ENCODE assay signal across 13 mouse cellular contexts in genomic region chr10:43689914-43690316, GRCm38 (mm10).
DNase-seq lines count a peak whose midpoint lies in the region; ATAC-seq and TF ChIP-seq lines count a peak whose summit lies in the region.
"Had no signal": no experiment of that assay in that cellular context is flagged by ENCODE, and none has a peak within 500 bp of the region (broad histone marks: within the 10 kb centered on the region; RNA-seq: fewer than 3 reads in every experiment).

No protein-coding gene starts in this region.

- TF ChIP-seq CTCF in stomach, postnatal 0 days (IDR thresholded peaks at IDR 0.05; ENCODE audit: low read depth) = no peak

- no peak overlapping the region for H3K4me3 ChIP-seq in heart, embryonic 12.5 days
- H3K4me3 ChIP-seq in lung, embryonic 16.5 days (ENCODE audit: low read length) = no peak overlapping the region
- H3K4me3 ChIP-seq in embryonic facial prominence, embryonic 15.5 days (replicated peaks) = no peak overlapping the region
- H3K4me3 ChIP-seq in stomach, postnatal 0 days (ENCODE audit: low read depth, low read length) = no peak overlapping the region; the same call in 1 of the 2 replicates
- H3K4me3 ChIP-seq in forebrain, embryonic 13.5 days = no peak overlapping the region
- H3K4me3 ChIP-seq: megakaryocyte, embryonic 14.5 days had no signal

- no peaks in the 10 kb centered on the region for H3K27me3 ChIP-seq in heart, embryonic 12.5 days (replicated peaks)
- H3K27me3 ChIP-seq in lung, embryonic 16.5 days (ENCODE audit: control insufficient read depth, insufficient read depth, low read depth, low read length) = no peaks in the 10 kb centered on the region
- peaks cover 3% of the 10 kb centered on the region; the same call in 1 of the 2 replicates for H3K27me3 ChIP-seq in embryonic facial prominence, embryonic 15.5 days
- H3K27me3 ChIP-seq in stomach, postnatal 0 days (ENCODE audit: control insufficient read depth, insufficient read depth, low read length) = no peaks in the 10 kb centered on the region
- H3K27me3 ChIP-seq in forebrain, embryonic 13.5 days = no peaks in the 10 kb centered on the region

- H3K9ac ChIP-seq in heart, embryonic 12.5 days = no peak overlapping the region
- H3K9ac ChIP-seq in lung, embryonic 16.5 days (ENCODE audit: low read length) = no peak overlapping the region
- H3K9ac ChIP-seq in embryonic facial prominence, embryonic 15.5 days = no peak overlapping the region
- no peak overlapping the region for H3K9ac ChIP-seq in stomach, postnatal 0 days (ENCODE audit: low read length)
- no peak overlapping the region for H3K9ac ChIP-seq in forebrain, embryonic 13.5 days

- H3K27ac ChIP-seq in heart, embryonic 12.5 days (ENCODE audit: poor library complexity, severe bottlenecking) = no peak overlapping the region
- H3K27ac ChIP-seq in lung, embryonic 16.5 days (ENCODE audit: low read length) = no peak overlapping the region
- no peak overlapping the region for H3K27ac ChIP-seq in embryonic facial prominence, embryonic 15.5 days (replicated peaks)
- H3K27ac ChIP-seq in stomach, postnatal 0 days (replicated peaks) = no peak overlapping the region
- no peak overlapping the region for H3K27ac ChIP-seq in forebrain, embryonic 13.5 days

- peaks cover 36% of the 10 kb centered on the region for H3K4me1 ChIP-seq in heart, embryonic 12.5 days (replicated peaks)
- peaks cover 17% of the 10 kb centered on the region for H3K4me1 ChIP-seq in lung, embryonic 16.5 days (replicated peaks; ENCODE audit: control insufficient read depth, insufficient read depth, low read length)
- peaks cover 13% of the 10 kb centered on the region for H3K4me1 ChIP-seq in embryonic facial prominence, embryonic 15.5 days
- H3K4me1 ChIP-seq in stomach, postnatal 0 days (replicated peaks; ENCODE audit: control insufficient read depth, insufficient read depth) = peaks cover 10% of the 10 kb centered on the region
- peaks cover 3% of the 10 kb centered on the region; the same call in 1 of the 2 replicates for H3K4me1 ChIP-seq in forebrain, embryonic 13.5 days

- ATAC-seq in heart, embryonic 12.5 days (ENCODE audit: insufficient number of reproducible peaks, low FRiP score) = no peak
- 0 out of 2 replicates have a peak, but pooled peaks have one; percentile 37 for ATAC-seq in lung, embryonic 16.5 days (ENCODE audit: low read depth)
- no peak for ATAC-seq in embryonic facial prominence, embryonic 15.5 days (ENCODE audit: insufficient number of reproducible peaks, low FRiP score, low TSS enrichment, low read depth)
- peak; percentile 30; the same call in 1 of the 2 replicates for ATAC-seq in stomach, postnatal 0 days (ENCODE audit: low FRiP score, low TSS enrichment)
- ATAC-seq in forebrain, embryonic 13.5 days = no peak

- no peaks in the 10 kb centered on the region for H3K9me3 ChIP-seq in heart, embryonic 12.5 days (replicated peaks)
- no peaks in the 10 kb centered on the region for H3K9me3 ChIP-seq in lung, embryonic 16.5 days (ENCODE audit: control insufficient read depth, low read length)
- H3K9me3 ChIP-seq in embryonic facial prominence, embryonic 15.5 days (replicated peaks) = no peaks in the 10 kb centered on the region
- no peaks in the 10 kb centered on the region for H3K9me3 ChIP-seq in stomach, postnatal 0 days (ENCODE audit: control insufficient read depth, low read length)
- H3K9me3 ChIP-seq in forebrain, embryonic 13.5 days (replicated peaks) = no peaks in the 10 kb centered on the region

- DNase-seq in heart, postnatal 4 days = no peak
- no peak for DNase-seq in lung, postnatal 10 days
- no peak for DNase-seq in stomach, postnatal 0 days (ENCODE audit: low spot score)
- no peak for DNase-seq in thymus, postnatal 0 days (ENCODE audit: low spot score)
- DNase-seq: cerebellum, postnatal 25 days; kidney, adult 11 months; spleen, adult 18-20 months had no signal

- TF ChIP-seq EP300 in stomach, postnatal 0 days (optimal IDR thresholded peaks at IDR 0.05) = no peak

- H3K4me2 ChIP-seq in heart, embryonic 12.5 days = peak overlapping the region; percentile 43
- H3K4me2 ChIP-seq in lung, embryonic 16.5 days (ENCODE audit: low read depth, low read length) = peak overlapping the region; percentile 39
- peak overlapping the region; percentile 25; the same call in 1 of the 2 replicates for H3K4me2 ChIP-seq in embryonic facial prominence, embryonic 15.5 days (replicated peaks)
- peak overlapping the region; percentile 49 for H3K4me2 ChIP-seq in stomach, postnatal 0 days (replicated peaks; ENCODE audit: low read depth)
- H3K4me2 ChIP-seq in forebrain, embryonic 13.5 days = no peak overlapping the region
- H3K4me2 ChIP-seq: liver, embryonic 11.5 days had no signal

- H3K36me3 ChIP-seq in heart, embryonic 12.5 days = no peaks in the 10 kb centered on the region
- H3K36me3 ChIP-seq in lung, embryonic 16.5 days (ENCODE audit: control insufficient read depth, insufficient read depth, low read length) = no peaks in the 10 kb centered on the region
- H3K36me3 ChIP-seq in embryonic facial prominence, embryonic 15.5 days = no peaks in the 10 kb centered on the region
- no peaks in the 10 kb centered on the region for H3K36me3 ChIP-seq in stomach, postnatal 0 days (ENCODE audit: control insufficient read depth, insufficient read depth, low read length)
- H3K36me3 ChIP-seq in forebrain, embryonic 13.5 days (ENCODE audit: poor library complexity, severe bottlenecking) = no peaks in the 10 kb centered on the region

- WGBS in heart, embryonic 12.5 days = 33% methylated on average over 8 of the region's 8 CpGs
- WGBS in lung, embryonic 16.5 days = 16% methylated on average over 8 of the region's 8 CpGs
- WGBS in embryonic facial prominence, embryonic 15.5 days = 24% methylated on average over 8 of the region's 8 CpGs
- WGBS in stomach, postnatal 0 days = 20% methylated on average over 8 of the region's 8 CpGs
- 48% methylated on average over 8 of the region's 8 CpGs for WGBS in forebrain, embryonic 13.5 days

Comparison
In these comparisons a context has a peak if more than half of its experiments do, and no peak if none do; other contexts are left out.
1. ATAC-seq: peak in lung, embryonic 16.5 days (single experiment) and stomach, postnatal 0 days (single experiment); none in heart, embryonic 12.5 days (single experiment), embryonic facial prominence, embryonic 15.5 days (single experiment) and forebrain, embryonic 13.5 days (single experiment).